Mouse (Mus musculus): Measurements from ENCODE around the gene Rnf181.

Gene Rnf181

GRCm38 (mm10) chr6:72345633-72346032 lies 21.1 kb downstream of the Rnf181 start:
- Histone ChIP-seq H3K36me3 (ENCODE audit: control insufficient read depth, insufficient read depth, low read length, poor library complexity, severe bottlenecking) (peaks cover 4% of the 10 kb centered on the region), H3K27me3 (ENCODE audit: control insufficient read depth, insufficient read depth, low read length, poor library complexity, severe bottlenecking) (no peaks in the 10 kb centered on the region)
- DNase-seq (ENCODE audit: low read depth, low spot score), result no peak

DNA sequence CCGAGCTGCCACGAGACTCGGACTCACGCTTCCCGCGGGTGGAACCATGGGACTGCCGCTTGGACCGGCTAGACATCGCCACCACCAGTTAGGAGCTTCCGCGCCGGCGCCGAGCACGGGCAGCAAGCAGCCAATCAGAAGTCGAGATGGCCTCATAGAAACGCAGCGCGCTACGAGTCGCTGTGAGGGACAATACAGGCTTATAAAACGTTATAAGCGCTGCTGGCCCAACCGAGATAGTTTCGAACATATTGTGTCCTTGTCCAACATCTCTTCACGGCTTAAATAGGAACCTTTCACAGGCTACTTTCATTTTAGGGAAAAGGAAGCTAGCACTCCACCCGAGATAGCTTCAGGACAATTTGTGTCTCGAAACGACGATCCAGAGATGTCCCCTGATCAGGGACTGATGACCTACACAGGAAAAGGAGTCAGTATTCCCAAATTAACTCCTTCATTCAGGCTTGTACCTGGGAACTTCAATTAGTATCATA lies 21.6 kb downstream of the Rnf181 start, which contains the start of gene Usp39:
Gene Usp39, minus strand, starts transcription at position 111 of the 494 bp plus-strand sequence.
- no peaks in the 10 kb centered on the region for H3K27me3 ChIP-seq (ENCODE audit: control insufficient read depth, insufficient read depth, low read length, poor library complexity, severe bottlenecking)
- DNase-seq (ENCODE audit: low read depth, low spot score), result peak; percentile 95
- peaks cover 6% of the 10 kb centered on the region for H3K36me3 ChIP-seq (ENCODE audit: control insufficient read depth, insufficient read depth, low read length, poor library complexity, severe bottlenecking)

GRCm38 (mm10) chr6:72344396-72345073 lies 22.2 kb downstream of the Rnf181 start:
- peak; percentile 24 for DNase-seq (ENCODE audit: low read depth, low spot score)
- Histone ChIP-seq H3K36me3 (ENCODE audit: control insufficient read depth, insufficient read depth, low read length, poor library complexity, severe bottlenecking) (peaks cover 5% of the 10 kb centered on the region), H3K27me3 (ENCODE audit: control insufficient read depth, insufficient read depth, low read length, poor library complexity, severe bottlenecking) (no peaks in the 10 kb centered on the region)

DNA sequence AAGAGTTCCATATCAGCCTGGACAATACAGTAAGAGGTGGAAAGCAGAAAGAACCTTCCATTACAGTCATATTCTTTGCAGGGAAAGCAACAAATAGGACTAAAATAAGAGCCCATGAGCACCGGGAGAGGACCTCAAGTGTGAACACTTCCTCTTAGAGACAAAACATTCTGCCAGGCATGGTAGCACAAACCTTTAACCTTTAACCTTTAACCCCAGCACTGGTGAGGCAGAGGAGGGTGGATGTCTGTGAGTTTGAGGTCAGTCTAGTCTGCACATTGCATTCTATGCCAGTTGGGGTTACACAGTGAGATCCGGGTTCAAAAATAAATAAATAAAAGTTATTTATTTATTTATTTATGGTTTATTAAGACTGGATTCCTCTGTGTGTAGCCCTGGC lies 26.3 kb downstream of the Rnf181 start:
- no peak for DNase-seq (ENCODE audit: low read depth, low spot score)
- H3K27me3 ChIP-seq (ENCODE audit: control insufficient read depth, insufficient read depth, low read length, poor library complexity, severe bottlenecking), result no peaks in the 10 kb centered on the region
- H3K36me3 ChIP-seq (ENCODE audit: control insufficient read depth, insufficient read depth, low read length, poor library complexity, severe bottlenecking), result peaks cover 11% of the 10 kb centered on the region

- no peak for DNase-seq (ENCODE audit: low read depth, low spot score)
- peaks cover 24% of the 10 kb centered on the region for H3K36me3 ChIP-seq (ENCODE audit: control insufficient read depth, insufficient read depth, low read length, poor library complexity, severe bottlenecking)
- no peaks in the 10 kb centered on the region for H3K27me3 ChIP-seq (ENCODE audit: control insufficient read depth, insufficient read depth, low read length, poor library complexity, severe bottlenecking)
Measured at GRCm38 (mm10) chr6:72333111-72333510, 33.6 kb downstream of the Rnf181 start.

- H3K36me3 ChIP-seq (ENCODE audit: control insufficient read depth, insufficient read depth, low read length, poor library complexity, severe bottlenecking), result peaks cover 22% of the 10 kb centered on the region
- DNase-seq (ENCODE audit: low read depth, low spot score), result no peak
Measured at GRCm38 (mm10) chr6:72330133-72330532, 36.6 kb downstream of the Rnf181 start.

DNA sequence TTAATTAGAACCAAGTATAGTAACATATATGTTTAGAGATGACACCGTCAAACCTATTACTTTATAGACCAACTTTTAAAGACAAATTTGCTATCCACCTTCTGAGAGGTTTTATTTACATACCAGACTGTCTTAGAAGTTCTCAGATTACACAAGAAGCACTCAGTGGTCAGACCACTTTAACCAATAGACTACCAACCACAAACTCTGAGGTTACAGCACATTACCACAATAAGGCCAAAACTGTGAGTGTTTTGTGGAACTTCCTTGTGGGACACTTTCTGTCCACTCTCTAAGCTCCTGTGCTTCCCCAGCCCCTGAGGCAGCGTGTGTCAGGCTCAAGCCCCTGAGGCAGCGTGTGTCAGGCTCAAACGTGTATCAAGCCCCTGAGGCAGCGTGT lies 37.7 kb downstream of the Rnf181 start:
- Histone ChIP-seq H3K27me3 (ENCODE audit: control insufficient read depth, insufficient read depth, low read length, poor library complexity, severe bottlenecking) (no peaks in the 10 kb centered on the region), H3K36me3 (ENCODE audit: control insufficient read depth, insufficient read depth, low read length, poor library complexity, severe bottlenecking) (peaks cover 21% of the 10 kb centered on the region)
- no peak for DNase-seq (ENCODE audit: low read depth, low spot score)

More at GRCm38 (mm10) chr6:72330133-72330532, 36.6 kb downstream of the Rnf181 start:
- no peaks in the 10 kb centered on the region for H3K27me3 ChIP-seq (ENCODE audit: control insufficient read depth, insufficient read depth, low read length, poor library complexity, severe bottlenecking)

DNA sequence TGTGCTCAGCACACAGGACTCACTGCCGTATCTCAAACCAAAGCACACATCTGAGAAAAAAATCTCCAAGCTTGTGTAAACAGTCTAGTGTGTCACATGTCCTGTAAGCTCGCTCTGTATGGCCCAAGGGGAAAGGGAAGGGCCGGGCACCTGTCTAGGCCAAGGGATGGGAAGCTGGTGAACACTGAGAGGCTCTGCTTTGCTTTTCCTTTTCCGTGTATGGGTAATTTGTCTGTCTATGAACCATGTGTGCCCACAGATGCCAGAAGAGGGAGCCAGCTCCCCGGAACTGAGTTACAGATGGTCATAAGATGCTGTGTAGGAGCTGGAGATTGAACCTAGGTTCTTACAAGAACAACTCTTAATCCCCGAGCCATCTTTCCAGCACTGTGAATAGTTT lies 40.5 kb downstream of the Rnf181 start:
- no peaks in the 10 kb centered on the region for H3K27me3 ChIP-seq (ENCODE audit: control insufficient read depth, insufficient read depth, low read length, poor library complexity, severe bottlenecking)
- H3K36me3 ChIP-seq (ENCODE audit: control insufficient read depth, insufficient read depth, low read length, poor library complexity, severe bottlenecking), result peaks cover 19% of the 10 kb centered on the region
- DNase-seq (ENCODE audit: low read depth, low spot score), result peak; percentile 63

DNA sequence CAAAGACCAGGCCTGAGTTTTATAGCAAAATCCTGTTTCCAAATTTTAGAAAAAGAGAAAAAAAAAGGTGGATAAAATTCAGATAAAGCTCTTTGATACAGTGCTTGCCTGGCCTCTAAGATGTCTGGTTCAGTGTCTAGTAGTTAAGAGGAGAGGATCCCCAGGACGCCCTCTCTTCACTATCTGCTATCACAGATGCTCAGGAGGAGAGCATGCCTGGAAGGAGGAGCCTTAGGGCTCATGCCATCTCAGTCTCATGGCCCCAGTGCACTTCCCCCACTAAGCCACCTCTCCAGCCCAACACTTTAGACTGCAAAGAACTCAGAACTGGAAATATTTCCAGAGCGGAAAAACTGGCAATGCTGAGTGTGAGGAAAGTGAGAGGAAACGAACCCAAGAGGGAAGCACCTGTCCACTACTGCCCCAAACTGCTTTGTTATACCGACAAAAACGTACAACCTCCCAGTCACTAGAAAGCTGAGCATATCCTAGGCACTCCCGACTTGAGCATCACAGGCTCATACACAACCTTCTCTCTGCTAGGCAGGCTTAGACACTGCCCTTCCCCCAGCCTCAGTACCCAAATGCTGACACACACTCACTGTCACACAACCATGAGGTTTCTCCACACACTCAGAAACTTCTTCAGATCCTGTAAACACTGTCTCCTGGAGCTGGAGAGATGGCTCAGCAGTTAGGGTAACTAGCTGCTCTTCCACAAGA lies 42.8 kb downstream of the Rnf181 start:
- DNase-seq (ENCODE audit: low read depth, low spot score), result no peak
- Histone ChIP-seq H3K27me3 (ENCODE audit: control insufficient read depth, insufficient read depth, low read length, poor library complexity, severe bottlenecking) (no peaks in the 10 kb centered on the region), H3K36me3 (ENCODE audit: control insufficient read depth, insufficient read depth, low read length, poor library complexity, severe bottlenecking) (peaks cover 22% of the 10 kb centered on the region)

DNA sequence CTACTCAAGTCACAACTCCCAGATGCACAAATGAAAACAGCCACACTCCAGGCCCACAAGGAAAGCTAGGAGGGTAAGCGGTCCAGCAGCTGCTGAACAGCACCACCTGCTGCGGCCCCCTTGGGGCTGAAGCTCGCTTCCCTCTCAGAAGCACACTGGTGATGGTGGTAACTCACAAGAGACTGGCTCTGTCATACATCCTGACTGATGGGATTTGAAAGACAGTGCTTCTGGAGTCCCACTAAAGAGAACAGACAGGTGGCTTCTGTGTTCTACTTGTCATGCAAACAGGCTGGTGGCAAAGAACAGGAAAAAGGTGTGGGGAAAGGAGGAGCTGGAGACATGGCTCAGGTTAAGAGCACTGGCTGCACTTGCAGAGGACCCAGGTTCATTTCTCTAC lies 43.8 kb downstream of the Rnf181 start:
- H3K36me3 ChIP-seq (ENCODE audit: control insufficient read depth, insufficient read depth, low read length, poor library complexity, severe bottlenecking), result peaks cover 18% of the 10 kb centered on the region
- no peak for DNase-seq (ENCODE audit: low read depth, low spot score)
- H3K27me3 ChIP-seq (ENCODE audit: control insufficient read depth, insufficient read depth, low read length, poor library complexity, severe bottlenecking), result no peaks in the 10 kb centered on the region

DNA sequence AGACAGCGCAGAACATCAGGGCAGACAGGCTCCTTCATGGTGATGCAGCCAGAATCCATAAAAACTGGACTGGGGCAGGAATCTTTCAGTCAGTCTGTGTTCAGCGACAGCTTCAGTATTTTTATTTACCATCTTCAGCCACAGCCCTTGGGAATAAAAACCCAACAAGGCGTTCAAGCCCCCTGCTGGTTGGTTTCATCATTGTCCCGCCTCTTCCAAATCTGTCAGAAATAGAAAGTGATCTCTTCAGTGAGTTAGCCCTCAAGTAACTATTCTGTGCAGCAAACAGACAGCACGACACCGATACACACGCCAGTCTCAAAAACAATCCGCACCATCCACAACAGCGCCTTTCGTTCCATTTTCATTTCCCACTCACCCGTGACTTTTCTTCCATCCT lies 47.7 kb downstream of the Rnf181 start:
- Histone ChIP-seq H3K27me3 (ENCODE audit: control insufficient read depth, insufficient read depth, low read length, poor library complexity, severe bottlenecking) (no peaks in the 10 kb centered on the region), H3K36me3 (ENCODE audit: control insufficient read depth, insufficient read depth, low read length, poor library complexity, severe bottlenecking) (peaks cover 11% of the 10 kb centered on the region)
- peak; percentile 48 for DNase-seq (ENCODE audit: low read depth, low spot score)

DNA sequence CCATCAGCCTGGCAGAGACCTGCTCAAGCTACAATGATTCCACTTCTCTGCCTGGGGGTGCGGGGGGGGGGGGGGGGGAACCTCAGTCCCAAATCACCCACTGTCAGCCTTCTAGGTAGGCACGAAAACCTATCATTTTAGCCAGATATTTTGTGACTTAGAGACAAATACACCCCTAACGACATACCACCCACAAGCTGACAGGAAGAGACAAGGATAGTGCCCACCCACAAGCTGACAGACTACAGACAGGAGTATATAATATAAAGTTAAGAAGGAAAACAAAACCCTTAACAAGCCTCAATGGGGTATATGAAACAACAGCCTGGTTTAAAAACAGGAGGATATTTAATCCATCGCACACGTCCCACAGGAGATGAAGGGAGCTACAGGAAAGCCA lies 48.3 kb downstream of the Rnf181 start:
- H3K27me3 ChIP-seq (ENCODE audit: control insufficient read depth, insufficient read depth, low read length, poor library complexity, severe bottlenecking), result no peaks in the 10 kb centered on the region
- DNase-seq (ENCODE audit: low read depth, low spot score), result no peak
- peaks cover 8% of the 10 kb centered on the region for H3K36me3 ChIP-seq (ENCODE audit: control insufficient read depth, insufficient read depth, low read length, poor library complexity, severe bottlenecking)

DNA sequence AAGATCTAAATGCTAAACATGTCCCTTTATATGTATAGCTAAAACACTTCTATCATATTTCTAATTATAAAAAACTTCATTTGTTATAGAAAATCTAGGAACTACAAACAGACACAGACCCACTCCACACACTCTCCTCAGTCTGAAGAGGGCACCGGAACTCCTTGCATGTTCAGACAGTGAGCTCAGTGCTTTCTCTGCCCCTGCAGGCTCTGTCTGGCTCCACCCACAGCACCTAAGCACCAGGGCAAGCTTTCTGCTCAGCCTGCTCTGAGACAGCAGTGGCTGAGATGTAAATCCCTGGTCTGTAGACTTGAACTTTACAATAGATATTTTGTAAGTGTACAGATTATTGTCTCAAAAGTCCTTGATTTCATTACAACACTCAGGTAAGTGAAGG lies 50.7 kb downstream of the Rnf181 start:
- no peak for DNase-seq (ENCODE audit: low read depth, low spot score)

GRCm38 (mm10) chr6:72315384-72315783 lies 51.4 kb downstream of the Rnf181 start:
- DNase-seq (ENCODE audit: low read depth, low spot score), result no peak
- Histone ChIP-seq H3K36me3 (ENCODE audit: control insufficient read depth, insufficient read depth, low read length, poor library complexity, severe bottlenecking) (peaks cover 6% of the 10 kb centered on the region), H3K27me3 (ENCODE audit: control insufficient read depth, insufficient read depth, low read length, poor library complexity, severe bottlenecking) (no peaks in the 10 kb centered on the region)

More for the DNA sequence above, 50.7 kb downstream of the Rnf181 start:
- peaks cover 7% of the 10 kb centered on the region for H3K36me3 ChIP-seq (ENCODE audit: control insufficient read depth, insufficient read depth, low read length, poor library complexity, severe bottlenecking)
- H3K27me3 ChIP-seq (ENCODE audit: control insufficient read depth, insufficient read depth, low read length, poor library complexity, severe bottlenecking), result no peaks in the 10 kb centered on the region

DNA sequence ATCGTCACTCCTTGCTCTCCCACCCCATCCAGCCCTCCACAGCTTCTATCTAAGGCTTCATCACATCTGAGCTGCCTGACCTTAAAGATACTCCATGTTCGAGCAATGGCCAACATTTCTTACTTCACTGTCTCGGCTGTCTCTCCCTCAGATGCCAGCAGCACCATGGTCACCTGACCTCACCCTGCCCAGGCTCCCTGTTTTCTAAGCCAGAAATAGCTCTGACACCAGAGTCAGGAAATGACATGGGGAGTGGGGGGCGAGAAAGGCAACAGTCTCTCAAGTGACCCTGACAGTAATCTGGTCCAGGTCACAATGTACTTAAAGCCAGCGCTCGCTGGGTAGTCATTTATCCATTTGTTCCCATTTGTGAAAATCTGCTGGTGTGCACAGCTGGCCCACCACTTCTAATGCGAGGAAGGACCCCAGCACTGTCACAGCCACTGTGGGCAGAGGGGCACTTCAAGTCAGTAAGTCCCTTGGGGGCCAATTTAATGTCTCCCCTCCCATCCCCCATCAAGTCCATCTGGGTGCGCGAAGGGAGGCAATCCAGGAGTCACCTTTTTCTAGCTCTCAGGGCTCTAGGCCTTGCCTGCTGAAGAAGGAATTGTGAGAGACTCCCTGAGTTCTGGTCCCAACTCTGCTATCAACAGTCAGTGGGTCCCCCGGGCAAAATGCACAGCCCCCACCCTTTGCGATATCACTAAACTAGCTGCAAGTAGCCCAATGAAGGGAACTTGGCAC lies 53.5 kb downstream of the Rnf181 start:
- no peaks in the 10 kb centered on the region; the same call in 1 of the 2 replicates for H3K36me3 ChIP-seq (ENCODE audit: control insufficient read depth, insufficient read depth, low read length, poor library complexity, severe bottlenecking)
- DNase-seq (ENCODE audit: low read depth, low spot score), result no peak
- H3K27me3 ChIP-seq (ENCODE audit: control insufficient read depth, insufficient read depth, low read length, poor library complexity, severe bottlenecking), result no peaks in the 10 kb centered on the region

Data from splenic B cell, adult 2 months (primary cell).